Mouse (Mus musculus) CD4-positive, CD25-positive, alpha-beta regulatory T cell, adult 4 months (primary cell): ENCODE measurements around the gene Mettl17. TPM values are rescaled to one million over a fixed set of nuclear protein-coding genes. Genes with fewer than 3 reads are reported as not detected.

ENCODE experiments used
- ATAC-seq: one replicate; pipeline ENCODE4 v1.8.0; 2017
- polyA plus RNA-seq, 2 experiments: library from polyadenylated mRNA; unstranded; fragments of 100-300 nt; shearing (Covaris generic); gene quantifications; one replicate each; pipeline ENCODE4 v1.2.1; 2017

Gene Mettl17
- polyA plus RNA-seq, 2 experiments from 2014 or later, result 55.1 to 85.6 TPM

DNA sequence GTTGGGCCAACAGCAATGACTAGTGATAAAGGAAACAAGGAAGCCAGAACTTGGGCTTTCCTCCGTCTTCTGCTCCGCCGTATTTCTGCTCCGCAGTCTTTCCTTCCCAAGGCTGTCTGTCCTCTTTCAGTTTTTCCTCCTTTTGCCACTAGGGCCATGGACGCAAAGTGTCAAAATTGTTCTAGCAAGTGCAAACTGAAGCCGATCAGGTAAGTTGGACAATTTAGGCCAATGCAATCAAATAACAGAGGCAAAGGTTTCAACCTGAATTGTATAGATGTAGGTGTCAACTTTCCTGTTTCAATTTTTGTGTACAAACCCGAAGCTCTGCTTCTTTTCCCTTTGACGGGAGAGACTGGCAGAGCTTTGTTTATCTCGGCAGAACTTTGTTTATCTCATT lies 45.3 kb downstream of the Mettl17 start:
- ATAC-seq, result no peak

DNA sequence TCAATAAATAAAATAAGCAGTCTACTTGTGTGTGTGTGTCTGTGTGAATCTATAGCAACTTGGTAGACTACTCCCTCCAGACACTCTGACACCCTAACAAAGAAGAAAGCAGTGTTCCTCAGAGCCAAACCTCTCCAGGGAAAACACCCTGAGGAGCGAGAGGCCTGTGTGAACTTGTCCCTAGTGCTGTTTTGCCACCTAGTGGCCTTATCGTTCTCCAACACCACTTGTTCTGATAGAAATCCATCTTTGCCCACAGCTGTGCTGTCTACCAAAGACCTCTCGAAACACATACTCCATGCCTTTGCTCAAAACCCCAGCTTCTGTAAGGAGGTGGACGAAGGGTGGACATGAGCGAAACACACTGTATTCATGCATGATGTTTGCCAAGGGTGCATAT lies 46.2 kb downstream of the Mettl17 start:
- ATAC-seq, result peak; percentile 77

DNA sequence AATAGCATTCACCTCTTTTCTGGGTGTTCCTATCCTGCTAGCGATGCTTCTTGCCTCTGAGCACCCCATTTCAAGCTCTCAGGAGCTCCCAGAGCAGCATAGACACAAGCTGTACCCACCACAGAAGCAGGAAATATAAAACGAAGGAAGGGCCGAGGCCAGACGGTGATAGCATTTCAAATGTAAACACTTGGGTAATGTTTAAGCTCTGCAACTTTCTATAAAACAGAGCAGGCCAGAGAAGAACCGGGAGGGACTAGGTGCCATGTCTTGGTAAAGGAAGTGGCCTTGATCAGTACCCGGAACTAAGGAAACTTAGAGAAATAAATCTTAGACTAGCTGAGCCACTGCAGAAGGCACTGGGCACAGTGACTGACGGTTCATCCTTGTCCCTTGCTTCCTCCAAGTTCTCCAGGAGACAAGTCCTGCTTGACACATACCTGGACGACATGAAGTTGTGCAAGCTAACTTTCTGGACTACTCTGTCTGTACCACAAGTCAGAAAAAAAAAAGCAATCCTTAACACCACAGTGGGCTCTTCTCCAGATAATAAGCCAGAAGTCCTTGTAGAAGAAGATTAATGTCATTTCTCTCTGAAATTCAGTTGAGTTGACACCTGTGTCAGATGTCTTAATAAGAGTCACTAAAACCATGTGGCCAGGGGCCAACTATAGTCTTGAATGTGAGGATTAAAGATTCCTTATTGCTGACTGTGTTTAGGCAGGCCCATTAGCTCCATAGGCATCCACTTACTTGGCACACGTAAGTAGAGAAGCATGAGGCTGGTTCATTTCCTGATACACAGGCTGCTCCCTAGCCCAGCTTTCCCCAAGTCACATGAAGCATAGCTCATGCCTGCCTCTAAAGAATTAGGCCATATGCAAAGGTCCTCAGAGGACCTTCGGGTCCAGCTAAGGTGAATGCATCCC lies 47.7 kb downstream of the Mettl17 start:
- no peak for ATAC-seq

DNA sequence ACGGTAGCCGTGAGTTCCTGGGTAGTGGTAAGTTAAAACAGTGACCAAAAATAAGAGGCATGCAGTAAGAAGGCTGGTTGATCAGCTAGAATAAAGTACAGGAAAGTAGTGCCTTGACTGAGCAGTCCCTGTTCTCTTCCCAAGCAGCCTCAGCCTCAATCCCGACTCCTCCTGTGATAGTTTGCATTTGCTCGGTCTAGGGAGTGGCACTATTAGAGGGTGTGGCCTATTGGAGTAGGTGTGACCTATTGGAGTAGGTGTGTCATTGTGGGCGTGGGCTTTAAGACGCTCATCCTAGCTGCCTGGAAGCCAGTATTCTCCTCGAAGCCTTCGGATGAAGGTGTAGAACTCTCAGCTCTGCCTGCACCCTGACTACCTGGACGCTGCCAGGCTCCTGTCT lies 54.4 kb downstream of the Mettl17 start:
- ATAC-seq, result no peak

DNA sequence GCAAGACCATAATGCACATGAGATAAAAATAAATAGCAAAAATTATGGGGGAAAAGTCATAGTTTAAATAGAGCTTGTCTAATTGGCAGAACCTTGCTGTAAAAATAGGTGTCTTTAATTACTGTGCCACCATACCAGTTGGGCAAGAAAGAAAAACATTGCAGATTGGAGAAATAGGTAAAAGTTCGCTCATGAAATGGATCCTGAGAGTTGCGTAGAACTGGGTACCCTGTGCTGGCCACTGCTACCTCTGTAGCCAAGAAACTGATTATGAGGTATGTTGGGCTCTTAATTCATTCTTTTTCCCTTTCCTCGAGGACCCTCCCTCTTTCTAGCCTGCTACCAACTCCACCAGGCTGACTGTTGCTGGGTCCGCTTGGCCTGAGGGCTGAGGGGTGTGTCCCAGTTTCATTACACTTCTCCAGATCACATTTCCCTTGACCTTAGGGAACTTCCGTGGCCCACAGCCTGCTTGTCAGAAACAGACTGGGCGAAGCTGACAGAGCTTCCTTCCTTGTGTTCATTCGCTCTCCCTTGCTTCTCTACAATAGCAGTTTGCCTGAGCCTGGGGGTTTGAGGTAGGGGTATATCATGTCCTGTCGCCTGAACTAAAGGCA lies 56.4 kb downstream of the Mettl17 start:
- no peak for ATAC-seq

DNA sequence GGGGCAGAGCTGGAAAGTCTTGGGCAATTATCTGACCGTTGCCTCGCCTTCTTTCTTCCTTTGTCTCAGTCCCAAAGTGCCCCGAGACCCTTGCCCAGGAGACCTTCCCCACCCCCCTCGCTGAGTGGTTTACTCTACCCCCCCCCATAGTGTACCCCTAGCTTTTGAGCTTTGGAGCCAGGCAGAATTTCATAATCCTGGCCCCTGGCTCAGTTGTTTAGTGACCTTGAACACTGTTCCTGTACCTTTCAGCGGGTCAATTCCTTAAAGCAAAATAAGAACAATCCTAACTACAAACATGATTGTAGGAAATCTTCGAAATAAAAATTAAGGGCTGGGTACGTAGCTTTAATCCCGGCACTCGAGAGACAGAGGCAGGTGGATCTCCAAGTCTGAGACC lies 56.9 kb downstream of the Mettl17 start:
- no peak for ATAC-seq

DNA sequence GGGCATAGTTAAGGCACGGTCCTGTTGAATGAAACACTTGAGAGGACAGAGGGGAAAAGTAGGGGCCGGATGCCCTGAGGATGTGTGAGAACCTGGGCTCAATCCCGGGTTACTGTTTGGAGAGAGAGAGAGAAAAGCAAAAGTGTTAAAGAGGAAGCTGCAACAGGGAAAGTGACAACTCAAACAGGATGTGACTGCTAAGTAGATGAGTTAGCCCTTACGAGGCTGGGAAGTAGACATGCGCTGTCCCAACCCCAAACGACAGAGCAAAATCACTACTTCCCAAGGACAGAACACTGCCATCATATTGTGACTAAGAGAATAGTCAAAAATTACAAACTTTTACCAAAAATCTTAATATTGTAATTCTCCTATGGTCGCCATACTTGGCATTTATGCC lies 57.6 kb downstream of the Mettl17 start:
- ATAC-seq, result no peak

Other genes starting within 250 kb of the Mettl17 start
- not detected for gene Gm4181, start 249.2 kb upstream of the Mettl17 start, polyA plus RNA-seq
- gene Gm17079, start 189.4 kb upstream of the Mettl17 start, polyA plus RNA-seq, result not detected
- not detected for gene Gm5800, start 167.7 kb upstream of the Mettl17 start, polyA plus RNA-seq
- not detected for gene Ang4, start 111.3 kb upstream of the Mettl17 start, polyA plus RNA-seq
- gene AY358078, start 84.8 kb upstream of the Mettl17 start, polyA plus RNA-seq, result not detected
- gene Ear6, start 31.1 kb upstream of the Mettl17 start, polyA plus RNA-seq, result not detected
- gene Slc39a2, start 8.0 kb downstream of the Mettl17 start, polyA plus RNA-seq, result under 1 TPM; 0.39 to 0.71 TPM
- 10 to 100 TPM; 25.0 to 38.1 TPM for gene Ndrg2, start 29.3 kb downstream of the Mettl17 start, polyA plus RNA-seq
- gene Tppp2, start 33.6 kb downstream of the Mettl17 start, polyA plus RNA-seq, result not detected
- gene Rnase13, start 37.9 kb downstream of the Mettl17 start, polyA plus RNA-seq, result not detected
- gene Arhgef40, start 99.9 kb downstream of the Mettl17 start, polyA plus RNA-seq, result under 1 TPM in 1 of 2 experiments, not detected in 1; 0.70 TPM
- under 1 TPM in 1 of 2 experiments, not detected in 1; 0.63 TPM for gene Tmem253, start 130.8 kb downstream of the Mettl17 start, polyA plus RNA-seq
- 1 to 10 TPM; 1.6 to 2.3 TPM for gene Zfp219, start 135.9 kb downstream of the Mettl17 start, polyA plus RNA-seq
- not detected for gene Olfr221, start 157.6 kb downstream of the Mettl17 start, polyA plus RNA-seq
- 100 to 1,000 TPM; 463 to 514 TPM for gene Hnrnpc, start 219.2 kb downstream of the Mettl17 start, polyA plus RNA-seq
- 10 to 100 TPM; 78.7 to 78.9 TPM for gene Rpgrip1, start 225.9 kb downstream of the Mettl17 start, polyA plus RNA-seq